Mouse (Mus musculus) ES-E14 (cell line): ENCODE data around the gene Smyd3. TPM values are rescaled to one million over a fixed set of nuclear protein-coding genes. Genes with fewer than 3 reads are reported as not detected.

ENCODE experiments used
- DNase-seq: peaks from one replicate; pipeline ENCODE4 v3.0.0-alpha.2; 2013; ENCODE audit warnings: low read depth, low spot score
- H3K27ac ChIP-seq: 2 replicates; pipeline ENCODE4 v1.5.1; 2012; ENCODE audit warnings: low read depth, mild to moderate bottlenecking, low read length, moderate library complexity, mixed read lengths; ENCODE audit not compliant: poor library complexity, insufficient read depth, severe bottlenecking
- H3K36me3 ChIP-seq: 2 replicates; pipeline ENCODE4 v1.6.1; 2012; ENCODE audit warnings: mild to moderate bottlenecking, low read length, moderate library complexity, mixed read lengths; ENCODE audit not compliant: control insufficient read depth, poor library complexity, insufficient read depth, severe bottlenecking
- H3K4me1 ChIP-seq, 2 experiments: fragments of 150-350 bp in 1 of 2; sonication (generic) in 1 of 2; 2 replicates each; pipeline ENCODE4 v1.6.1; 2012; ENCODE audit warnings: low read length in 2 of 2, mild to moderate bottlenecking in 1 of 2, mixed read lengths in 1 of 2; ENCODE audit not compliant: control insufficient read depth in 2 of 2, insufficient read depth in 2 of 2, poor library complexity in 1 of 2
- H3K4me3 ChIP-seq, 2 experiments: fragments of 150-350 bp in 1 of 2; sonication (generic) in 1 of 2; 2 replicates each; pipeline ENCODE4 v1.5.1; 2012; ENCODE audit warnings: low read length in 2 of 2, low read depth in 1 of 2, mild to moderate bottlenecking in 1 of 2, mixed read lengths in 1 of 2; ENCODE audit not compliant: insufficient read depth in 1 of 2, poor library complexity in 1 of 2, severe bottlenecking in 1 of 2
- H3K9ac ChIP-seq: 2 replicates; pipeline ENCODE4 v1.6.1; 2012; ENCODE audit warnings: low read depth, mild to moderate bottlenecking, low read length, mixed read lengths; ENCODE audit not compliant: poor library complexity, insufficient read depth, severe bottlenecking
- H3K9me3 ChIP-seq: fragments of 150-350 bp; sonication (generic); 2 replicates; pipeline ENCODE4 v1.6.1; 2012; ENCODE audit warnings: low read depth, mild to moderate bottlenecking, low read length; ENCODE audit not compliant: control insufficient read depth, insufficient read depth
- CHD2 ChIP-seq: IDR thresholded peaks from 2 replicates; pipeline ENCODE4 v1.6.1; 2014; ENCODE audit warnings: mild to moderate bottlenecking, low read depth, low read length, inconsistent platforms
- HCFC1 ChIP-seq: IDR thresholded peaks from 2 replicates; pipeline ENCODE4 v1.6.1; 2012; ENCODE audit warnings: low read length, inconsistent platforms, borderline replicate concordance; ENCODE audit not compliant: insufficient read depth
- MAFK ChIP-seq: IDR thresholded peaks from 2 replicates; pipeline ENCODE4 v1.6.1; 2014; ENCODE audit warnings: mild to moderate bottlenecking, low read depth, low read length, inconsistent platforms; ENCODE audit not compliant: insufficient read depth
- ZC3H11A ChIP-seq: IDR thresholded peaks from 2 replicates; pipeline ENCODE4 v1.6.1; 2012; ENCODE audit warnings: low read depth, mild to moderate bottlenecking, inconsistent platforms, low read length, borderline replicate concordance
- ZNF384 ChIP-seq: IDR thresholded peaks from 2 replicates; pipeline ENCODE4 v1.6.1; 2012; ENCODE audit warnings: low read depth, low read length, inconsistent platforms
- in situ Hi-C, 2 experiments: fragments of 600-800 bp; cut with MboI; formaldehyde crosslinking; loops; one replicate each; pipeline ENCODE4 v1.15.1; 2025; ENCODE audit warnings: low sequenced_read_pairs in 2 of 2, inconsistent platforms in 1 of 2; ENCODE audit not compliant: unreplicated experiment in 2 of 2
- total RNA-seq: library from RNA; depleted of rRNA; stranded (reverse); fragments of 300-350 nt; gene quantifications from 2 replicates; pipeline ENCODE4 v1.2.3, GENCODE M21; 2012

The Smyd3 gene
- total RNA-seq, 1 experiment, result 18.3 TPM

GRCm38 (mm10) chr1:179054385-179055116, 463.3 kb downstream of the Smyd3 start:
- H3K4me3 ChIP-seq, result no peak overlapping the region

GRCm38 (mm10) chr1:179052545-179053180, 465.2 kb downstream of the Smyd3 start:
- no peak for TF ChIP-seq ZNF384
- no peak for TF ChIP-seq ZC3H11A
- TF ChIP-seq MAFK, result no peak
- no peak for TF ChIP-seq HCFC1
- TF ChIP-seq CHD2, result no peak
- H3K9me3 ChIP-seq, result no peaks in the 10 kb centered on the region
- no peaks in the 10 kb centered on the region for H3K36me3 ChIP-seq
- no peak overlapping the region for H3K9ac ChIP-seq
- H3K27ac ChIP-seq, result no peak overlapping the region
- no peak overlapping the region for H3K4me3 ChIP-seq
- in situ Hi-C loops, result no loop called here
- no peaks in the 10 kb centered on the region; a peak in 1 of 4 replicates for H3K4me1 ChIP-seq
- no peak for DNase-seq

More at GRCm38 (mm10) chr1:179054385-179055116, 463.3 kb downstream of the Smyd3 start:
- no peaks in the 10 kb centered on the region; a peak in 1 of 4 replicates for H3K4me1 ChIP-seq
- no peak for DNase-seq
- no peak overlapping the region for H3K27ac ChIP-seq
- in situ Hi-C loops, result no loop called here
- TF ChIP-seq MAFK, result no peak
- TF ChIP-seq CHD2, result no peak
- no peak for TF ChIP-seq ZC3H11A
- no peak for TF ChIP-seq HCFC1
- H3K9me3 ChIP-seq, result no peaks in the 10 kb centered on the region
- H3K9ac ChIP-seq, result no peak overlapping the region
- no peaks in the 10 kb centered on the region for H3K36me3 ChIP-seq

GRCm38 (mm10) chr1:179047931-179048596, 469.8 kb downstream of the Smyd3 start:
- Histone ChIP-seq H3K27ac (no peak overlapping the region), H3K9ac (no peak overlapping the region), H3K4me1 (no peaks in the 10 kb centered on the region), H3K4me3 (no peak overlapping the region), H3K36me3 (no peaks in the 10 kb centered on the region), H3K9me3 (no peaks in the 10 kb centered on the region)
- in situ Hi-C loops, result no loop called here
- TF ChIP-seq ZNF384 (no peak), ZC3H11A (no peak), HCFC1 (no peak), MAFK (no peak), CHD2 (no peak)
- no peak for DNase-seq

- H3K4me1 ChIP-seq, result no peaks in the 10 kb centered on the region
- peaks cover under 1% of the 10 kb centered on the region; the same call in 1 of the 2 replicates for H3K36me3 ChIP-seq
- no peak overlapping the region for H3K27ac ChIP-seq
- H3K4me3 ChIP-seq, result no peak overlapping the region
- TF ChIP-seq ZC3H11A, result no peak
- no peak for TF ChIP-seq CHD2
- TF ChIP-seq HCFC1, result no peak
- no peak for TF ChIP-seq ZNF384
- TF ChIP-seq MAFK, result no peak
- no peaks in the 10 kb centered on the region for H3K9me3 ChIP-seq
- no peak for DNase-seq
- no peak overlapping the region for H3K9ac ChIP-seq
- in situ Hi-C loops, result no loop called here
Measured at GRCm38 (mm10) chr1:179045856-179046714, 471.8 kb downstream of the Smyd3 start.
